Mouse (Mus musculus): ENCODE data around the gene Pi4ka.
"Not testable (repeated sequence)": the region's sequence is repeated elsewhere in the genome, so short reads cannot be mapped to it uniquely, and the experiment has no call there.

The Pi4ka gene

GRCm38 (mm10) chr16:17233702-17234498 is 172.2 kb downstream of the Pi4ka start:
- peak; percentile 46 for DNase-seq (ENCODE audit: low read depth, low spot score)

GRCm38 (mm10) chr16:17232794-17233701 is 173.1 kb downstream of the Pi4ka start, which contains the start of gene Hic2:
Gene Hic2, plus strand, starts transcription at chr16:17233572.
- peak; percentile 91 for DNase-seq (ENCODE audit: low read depth, low spot score)

- DNase-seq (ENCODE audit: low read depth, low spot score), result not testable (repeated sequence)
These were observed 174.6 kb downstream of the Pi4ka start for GRCm38 (mm10) chr16:17231523-17231922.

Measured in CD4-positive helper T cell, adult 2 months (primary cell).